Mouse (Mus musculus): Measurements from ENCODE around the gene Folr1.

DNA sequence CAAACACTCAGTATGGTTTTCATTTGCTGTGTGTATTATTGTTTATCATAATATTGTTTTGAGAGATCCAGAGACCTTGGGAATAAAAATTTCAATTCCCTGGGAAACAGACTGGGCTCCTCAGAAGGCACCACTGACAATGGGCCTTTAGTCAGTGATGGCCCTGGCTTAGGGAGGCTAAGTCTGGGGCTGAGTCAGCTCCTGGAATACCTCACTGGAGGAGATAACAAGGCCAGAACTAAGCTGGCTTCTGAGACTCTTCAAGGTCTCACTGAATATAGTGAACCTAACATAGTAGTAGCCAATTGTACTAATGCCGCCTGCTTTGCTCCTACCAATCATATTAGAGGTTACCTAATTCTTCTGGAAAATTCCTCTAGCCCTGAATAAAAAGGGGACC, 5.4 kb upstream of the Folr1 start:
- no peak for TF ChIP-seq POLR2A (IDR thresholded peaks at IDR 0.05; ENCODE audit: insufficient read length, low read depth)
- TF ChIP-seq USF1 (IDR thresholded peaks at IDR 0.05; ENCODE audit: low read depth): no peak
- no peak for TF ChIP-seq TCF12 (IDR thresholded peaks at IDR 0.05; ENCODE audit: insufficient read depth, poor library complexity, severe bottlenecking)
- no peak for TF ChIP-seq SRF (IDR thresholded peaks at IDR 0.05; ENCODE audit: control insufficient read depth, insufficient read length, low read depth)
- TF ChIP-seq MAX (IDR thresholded peaks at IDR 0.05; ENCODE audit: low read depth): no peak
- TF ChIP-seq CEBPB (IDR thresholded peaks at IDR 0.05; ENCODE audit: insufficient read depth, poor library complexity, severe bottlenecking): no peak
- TF ChIP-seq REST (IDR thresholded peaks at IDR 0.05; ENCODE audit: insufficient read depth, insufficient read length): no peak
